Mouse (Mus musculus) olfactory bulb, adult 2 months (tissue): ENCODE data around the gene Ncoa7.

ENCODE experiments used
- CTCF ChIP-seq: fragments of 200-500 bp; IDR thresholded peaks from 2 replicates; pipeline ENCODE4 v1.5.1; 2012; ENCODE audit warnings: low read depth, mild to moderate bottlenecking, low read length, moderate library complexity; ENCODE audit not compliant: insufficient read depth
- POLR2A ChIP-seq: fragments of 200-500 bp; IDR thresholded peaks from 2 replicates; pipeline ENCODE4 v1.6.1; 2012; ENCODE audit warnings: mild to moderate bottlenecking, low read depth, low read length, moderate library complexity; ENCODE audit not compliant: insufficient read depth

GRCm38 (mm10) chr10:30632718-30633117, 170.4 kb downstream of the Ncoa7 start:
- no peak for TF ChIP-seq CTCF
- TF ChIP-seq POLR2A = no peak
